Mouse (Mus musculus) T-helper 1 cell (primary cell): Measurements from ENCODE around the gene Ugt1a7c.

Experiments
- in situ Hi-C: fragments of 300-600 bp; cut with MboI, MseI; formaldehyde crosslinking; loops from one replicate; pipeline ENCODE4 v1.15.1; 2025; ENCODE audit warnings: high pct_unique_total_duplicates

Gene Ugt1a7c

GRCm38 (mm10) chr1:88192136-88192535, 97.3 kb downstream of the Ugt1a7c start:
- in situ Hi-C loops: loop anchor here (5.0 to 25.0 kb wide), 2 partner anchors 460 to 1995 kb away; no protein-coding TSS in a partner anchor

GRCm38 (mm10) chr1:88195687-88196086, 100.8 kb downstream of the Ugt1a7c start:
- in situ Hi-C loops: loop anchor here (25.0 kb wide), 1 partner anchor 1992 kb away; no protein-coding TSS in a partner anchor

- in situ Hi-C loops: loop anchor here (25.0 kb wide), 1 partner anchor 1990 kb away; no protein-coding TSS in a partner anchor
Measured at GRCm38 (mm10) chr1:88197443-88197842, 102.6 kb downstream of the Ugt1a7c start.

- in situ Hi-C loops: loop anchor here (25.0 kb wide), 1 partner anchor 1987 kb away; no protein-coding TSS in a partner anchor
Measured at GRCm38 (mm10) chr1:88199996-88200395, 105.1 kb downstream of the Ugt1a7c start.

- in situ Hi-C loops: no loop called here
Measured at GRCm38 (mm10) chr1:88200456-88200855, 105.6 kb downstream of the Ugt1a7c start, which contains the start of gene Ugt1a2. TSS of gene Ugt1a2 (plus strand) at chr1:88200601.

- in situ Hi-C loops: loop anchor here (5.0 kb wide), 1 partner anchor 378 kb away; no protein-coding TSS in a partner anchor
Measured at GRCm38 (mm10) chr1:88205294-88205922, 110.5 kb downstream of the Ugt1a7c start, which contains the start of gene Dnajb3. TSS of gene Dnajb3 (minus strand) at chr1:88205782.

GRCm38 (mm10) chr1:88206843-88207479, 112.1 kb downstream of the Ugt1a7c start:
- in situ Hi-C loops: loop anchor here (5.0 kb wide), 1 partner anchor 380 kb away; no protein-coding TSS in a partner anchor

- in situ Hi-C loops: no loop called here
Measured at GRCm38 (mm10) chr1:88211812-88212211, 117.0 kb downstream of the Ugt1a7c start, which contains the start of gene Ugt1a1. TSS of gene Ugt1a1 (plus strand) at chr1:88211959.

GRCm38 (mm10) chr1:88212341-88213045, 117.6 kb downstream of the Ugt1a7c start:
- in situ Hi-C loops: no loop called here

GRCm38 (mm10) chr1:88213061-88213460, 118.2 kb downstream of the Ugt1a7c start:
- in situ Hi-C loops: no loop called here

- in situ Hi-C loops: no loop called here
Measured at GRCm38 (mm10) chr1:88213766-88214461, 119.1 kb downstream of the Ugt1a7c start.

GRCm38 (mm10) chr1:88214462-88214952, 119.6 kb downstream of the Ugt1a7c start:
- in situ Hi-C loops: no loop called here

GRCm38 (mm10) chr1:88215466-88216380, 120.9 kb downstream of the Ugt1a7c start:
- in situ Hi-C loops: no loop called here

- in situ Hi-C loops: no loop called here
Measured at GRCm38 (mm10) chr1:88216551-88216950, 121.7 kb downstream of the Ugt1a7c start.

GRCm38 (mm10) chr1:88217144-88217543, 122.3 kb downstream of the Ugt1a7c start:
- in situ Hi-C loops: no loop called here

GRCm38 (mm10) chr1:88217576-88217975, 122.7 kb downstream of the Ugt1a7c start:
- in situ Hi-C loops: no loop called here

- in situ Hi-C loops: no loop called here
Measured at GRCm38 (mm10) chr1:88218051-88218450, 123.2 kb downstream of the Ugt1a7c start.

- in situ Hi-C loops: no loop called here
Measured at GRCm38 (mm10) chr1:88218591-88218990, 123.7 kb downstream of the Ugt1a7c start.

GRCm38 (mm10) chr1:88219054-88219453, 124.2 kb downstream of the Ugt1a7c start:
- in situ Hi-C loops: no loop called here

GRCm38 (mm10) chr1:88220336-88220735, 125.5 kb downstream of the Ugt1a7c start:
- in situ Hi-C loops: no loop called here
